Mouse (Mus musculus): ENCODE results near the gene Arel1.

DNA sequence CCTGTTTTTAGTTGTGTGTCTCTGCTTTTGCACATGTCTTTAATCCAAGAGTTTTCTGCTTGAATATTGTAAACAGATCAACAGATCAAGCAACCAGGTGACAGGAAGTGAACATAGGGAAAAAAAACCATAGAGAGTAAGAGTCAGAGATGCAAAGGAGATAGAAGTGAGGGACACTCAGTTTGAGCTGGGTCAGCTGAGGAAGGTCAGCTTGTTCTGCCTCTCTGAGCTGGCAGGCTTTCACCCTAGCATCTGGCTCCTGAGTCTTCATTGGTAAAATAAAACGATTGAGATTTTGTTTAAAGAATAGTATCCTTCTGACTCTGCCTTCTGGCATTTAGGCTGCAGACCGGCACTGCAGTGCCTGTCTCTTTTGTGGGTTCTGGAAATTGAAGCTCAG is 39.8 kb upstream of the Arel1 start:
- no peak for TF ChIP-seq CTCF (IDR thresholded peaks at IDR 0.05; ENCODE audit: borderline replicate concordance, control insufficient read depth, extremely low read depth, insufficient read depth, low read length, poor library complexity)
- no peak for TF ChIP-seq POLR2A (IDR thresholded peaks at IDR 0.05; ENCODE audit: control insufficient read depth, extremely low read depth, insufficient read depth, low read length, poor library complexity)
